Mouse (Mus musculus) kidney, embryonic 14.5 days (tissue): ENCODE measurements around the gene Kcnma1. TPM values are rescaled to one million over a fixed set of nuclear protein-coding genes. Genes with fewer than 3 reads are reported as not detected.

Experiments used
- ATAC-seq: fragments of 200-750 bp; cut with Nextera tagmentation; 2 replicates; pipeline ENCODE4 v1.8.0; 2017; ENCODE audit warnings: moderate number of reproducible peaks, mild to moderate bottlenecking, moderate TSS enrichment, moderate library complexity; ENCODE audit not compliant: low FRiP score, low TSS enrichment
- H3K27ac ChIP-seq: fragments of 300-500 bp; sonication (generic); 2 replicates; pipeline ENCODE4 v1.5.1; 2014; ENCODE audit warnings: low read depth, mild to moderate bottlenecking, low read length, moderate library complexity, mixed read lengths
- H3K27me3 ChIP-seq: fragments of 300-500 bp; sonication (generic); 2 replicates; pipeline ENCODE4 v1.6.1; 2014; ENCODE audit warnings: mild to moderate bottlenecking, low read length; ENCODE audit not compliant: control insufficient read depth, insufficient read depth
- H3K36me3 ChIP-seq: fragments of 300-500 bp; sonication (generic); 2 replicates; pipeline ENCODE4 v1.6.1; 2014; ENCODE audit warnings: low read length, mixed read lengths; ENCODE audit not compliant: control insufficient read depth, insufficient read depth
- H3K4me1 ChIP-seq: fragments of 300-500 bp; sonication (generic); 2 replicates; pipeline ENCODE4 v1.6.1; 2014; ENCODE audit warnings: low read length, mixed read lengths; ENCODE audit not compliant: control insufficient read depth, insufficient read depth
- H3K4me2 ChIP-seq: fragments of 300-500 bp; sonication (generic); replicated peaks from 2 replicates; pipeline ENCODE4 v1.6.1; 2014; ENCODE audit warnings: low read depth, mild to moderate bottlenecking, low read length
- H3K4me3 ChIP-seq: fragments of 300-500 bp; sonication (generic); 2 replicates; pipeline ENCODE4 v1.5.1; 2014; ENCODE audit warnings: mild to moderate bottlenecking, low read length
- H3K9ac ChIP-seq: fragments of 300-500 bp; sonication (generic); 2 replicates; pipeline ENCODE4 v1.6.1; 2014; ENCODE audit warnings: low read depth, mild to moderate bottlenecking, low read length, moderate library complexity
- H3K9me3 ChIP-seq: fragments of 300-500 bp; sonication (generic); 2 replicates; pipeline ENCODE4 v1.6.1; 2016; ENCODE audit warnings: low read length; ENCODE audit not compliant: control insufficient read depth
- WGBS: fragments of 180-500 bp; shearing (Covaris S2); extraction: QIAGEN DNeasy Blood & Tissue Kit; methylation state at CpG from one replicate; pipeline ENCODE4 v1.1.7; 2014; 5-methylcytosine and 5-hydroxymethylcytosine counted together
- polyA plus RNA-seq: library from polyadenylated mRNA; unstranded; fragments of >200 nt; fragmentation: Nextera tagmentation; extraction: Ambion mirVana; gene quantifications from 2 replicates; pipeline ENCODE4 v1.2.1, GENCODE M21; 2014

The Kcnma1 gene
- polyA plus RNA-seq, 1 experiment from 2014 or later = 1.5 TPM

DNA sequence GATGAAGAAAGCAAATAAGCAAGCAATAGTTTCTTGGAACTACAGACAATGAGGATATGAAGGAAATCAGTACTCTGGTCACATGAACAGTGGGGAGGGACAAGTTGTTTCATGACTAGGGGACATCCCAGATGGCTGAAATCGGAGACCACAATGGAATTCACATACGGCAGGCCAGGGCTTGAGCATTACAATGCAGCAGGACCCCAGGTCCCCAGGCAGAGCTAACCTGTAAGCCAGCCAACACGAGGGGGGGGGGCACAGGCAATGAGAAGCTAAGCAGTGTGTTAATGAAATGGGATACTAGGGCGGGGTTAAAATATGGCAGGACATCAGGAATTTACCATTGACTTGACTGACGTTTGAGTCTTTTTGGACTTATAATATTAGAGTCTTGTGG is 324.6 kb downstream of the Kcnma1 start:
- 49% methylated on average over 5 of the region's 5 CpGs for WGBS
- no peak overlapping the region for H3K4me3 ChIP-seq
- H3K27me3 ChIP-seq = no peaks in the 10 kb centered on the region
- no peaks in the 10 kb centered on the region for H3K9me3 ChIP-seq
- no peak overlapping the region for H3K9ac ChIP-seq
- no peak overlapping the region for H3K27ac ChIP-seq
- H3K36me3 ChIP-seq = no peaks in the 10 kb centered on the region
- no peak overlapping the region for H3K4me2 ChIP-seq
- no peak for ATAC-seq
- H3K4me1 ChIP-seq = no peaks in the 10 kb centered on the region

GRCm38 (mm10) chr14:23688513-23688912 is 325.8 kb downstream of the Kcnma1 start:
- WGBS = 36% methylated on average over 3 of the region's 3 CpGs
- no peak overlapping the region for H3K4me3 ChIP-seq
- H3K27me3 ChIP-seq = no peaks in the 10 kb centered on the region
- no peaks in the 10 kb centered on the region for H3K36me3 ChIP-seq
- H3K27ac ChIP-seq = no peak overlapping the region
- no peaks in the 10 kb centered on the region for H3K4me1 ChIP-seq
- no peaks in the 10 kb centered on the region for H3K9me3 ChIP-seq
- no peak overlapping the region for H3K4me2 ChIP-seq
- ATAC-seq = no peak
- no peak overlapping the region for H3K9ac ChIP-seq

GRCm38 (mm10) chr14:23684463-23685066 is 329.7 kb downstream of the Kcnma1 start:
- Histone ChIP-seq H3K4me1 (no peaks in the 10 kb centered on the region), H3K27me3 (no peaks in the 10 kb centered on the region), H3K4me3 (no peak overlapping the region), H3K9ac (no peak overlapping the region), H3K36me3 (no peaks in the 10 kb centered on the region), H3K27ac (no peak overlapping the region), H3K9me3 (no peaks in the 10 kb centered on the region), H3K4me2 (no peak overlapping the region)
- WGBS = 34% methylated on average over 3 of the region's 3 CpGs
- no peak for ATAC-seq

DNA sequence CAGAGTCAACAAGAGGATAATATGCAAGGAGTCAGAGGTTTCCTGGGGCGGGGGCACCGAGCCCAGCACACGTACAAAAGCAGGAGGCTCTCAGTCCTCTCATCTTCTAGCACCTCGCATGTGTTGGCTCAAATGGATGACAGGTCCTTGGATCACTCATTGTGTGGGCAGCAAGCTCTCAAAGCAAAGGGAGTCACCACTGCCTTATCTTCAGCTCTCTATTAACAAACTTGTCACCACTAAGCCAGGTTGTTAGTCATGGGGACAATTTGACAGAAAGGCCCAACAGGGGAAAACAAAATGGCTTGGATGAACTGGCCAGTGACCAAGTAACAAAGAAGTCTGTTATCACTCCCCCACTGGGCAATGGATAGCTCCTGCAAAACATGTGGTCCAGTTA is 331.5 kb downstream of the Kcnma1 start:
- Histone ChIP-seq H3K9me3 (no peaks in the 10 kb centered on the region), H3K27me3 (no peaks in the 10 kb centered on the region), H3K27ac (no peak overlapping the region), H3K9ac (no peak overlapping the region), H3K4me1 (no peaks in the 10 kb centered on the region), H3K4me2 (no peak overlapping the region), H3K4me3 (no peak overlapping the region), H3K36me3 (no peaks in the 10 kb centered on the region)
- WGBS = 76% methylated on average over 4 of the region's 4 CpGs
- ATAC-seq = no peak

- Histone ChIP-seq H3K36me3 (no peaks in the 10 kb centered on the region), H3K27ac (no peak overlapping the region), H3K4me3 (no peak overlapping the region), H3K4me2 (no peak overlapping the region), H3K27me3 (no peaks in the 10 kb centered on the region), H3K4me1 (no peaks in the 10 kb centered on the region), H3K9me3 (no peaks in the 10 kb centered on the region), H3K9ac (no peak overlapping the region)
- ATAC-seq = no peak
- WGBS = 68% methylated on average over 2 of the region's 2 CpGs
Observed at GRCm38 (mm10) chr14:23679378-23679777, 334.9 kb downstream of the Kcnma1 start.

DNA sequence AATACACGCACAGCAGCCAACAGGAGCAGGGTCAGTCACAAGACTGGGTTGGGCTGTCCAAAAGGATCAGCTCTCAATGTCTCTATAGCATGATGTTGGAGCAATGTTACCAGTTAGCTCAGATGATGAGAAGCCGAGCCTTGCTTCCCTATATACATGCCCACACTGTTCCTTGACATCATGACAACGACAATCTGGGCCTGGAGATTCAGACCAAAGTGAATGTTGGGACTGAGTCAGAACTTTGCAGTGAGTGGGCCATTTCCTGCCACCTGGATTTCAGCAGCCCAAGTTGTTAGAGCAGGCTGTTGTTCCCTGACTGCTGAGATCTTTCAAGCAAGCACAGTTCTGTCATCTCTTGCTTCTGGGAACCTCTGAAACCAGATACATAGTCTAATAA is 347.9 kb downstream of the Kcnma1 start:
- Histone ChIP-seq H3K9me3 (peaks cover 4% of the 10 kb centered on the region), H3K4me3 (no peak overlapping the region), H3K4me1 (no peaks in the 10 kb centered on the region), H3K4me2 (no peak overlapping the region), H3K9ac (no peak overlapping the region), H3K36me3 (no peaks in the 10 kb centered on the region), H3K27me3 (no peaks in the 10 kb centered on the region), H3K27ac (no peak overlapping the region)
- 92% methylated on average over 3 of the region's 3 CpGs for WGBS
- no peak for ATAC-seq

GRCm38 (mm10) chr14:23651682-23652081 is 362.6 kb downstream of the Kcnma1 start:
- no peaks in the 10 kb centered on the region for H3K27me3 ChIP-seq
- no peak for ATAC-seq

GRCm38 (mm10) chr14:23650126-23650525 is 364.2 kb downstream of the Kcnma1 start:
- H3K9ac ChIP-seq = no peak overlapping the region
- H3K4me1 ChIP-seq = no peaks in the 10 kb centered on the region
- no peaks in the 10 kb centered on the region for H3K27me3 ChIP-seq
- WGBS = 90% methylated on average over 3 of the region's 3 CpGs
- no peak overlapping the region for H3K27ac ChIP-seq
- no peak overlapping the region for H3K4me3 ChIP-seq
- H3K36me3 ChIP-seq = no peaks in the 10 kb centered on the region
- no peak for ATAC-seq
- H3K4me2 ChIP-seq = no peak overlapping the region
- no peaks in the 10 kb centered on the region for H3K9me3 ChIP-seq

More at GRCm38 (mm10) chr14:23651682-23652081, 362.6 kb downstream of the Kcnma1 start:
- Histone ChIP-seq H3K4me3 (no peak overlapping the region), H3K27ac (no peak overlapping the region), H3K36me3 (no peaks in the 10 kb centered on the region), H3K4me2 (no peak overlapping the region), H3K9me3 (no peaks in the 10 kb centered on the region), H3K9ac (no peak overlapping the region), H3K4me1 (no peaks in the 10 kb centered on the region)
- WGBS = 75% methylated on average over 4 of the region's 4 CpGs

DNA sequence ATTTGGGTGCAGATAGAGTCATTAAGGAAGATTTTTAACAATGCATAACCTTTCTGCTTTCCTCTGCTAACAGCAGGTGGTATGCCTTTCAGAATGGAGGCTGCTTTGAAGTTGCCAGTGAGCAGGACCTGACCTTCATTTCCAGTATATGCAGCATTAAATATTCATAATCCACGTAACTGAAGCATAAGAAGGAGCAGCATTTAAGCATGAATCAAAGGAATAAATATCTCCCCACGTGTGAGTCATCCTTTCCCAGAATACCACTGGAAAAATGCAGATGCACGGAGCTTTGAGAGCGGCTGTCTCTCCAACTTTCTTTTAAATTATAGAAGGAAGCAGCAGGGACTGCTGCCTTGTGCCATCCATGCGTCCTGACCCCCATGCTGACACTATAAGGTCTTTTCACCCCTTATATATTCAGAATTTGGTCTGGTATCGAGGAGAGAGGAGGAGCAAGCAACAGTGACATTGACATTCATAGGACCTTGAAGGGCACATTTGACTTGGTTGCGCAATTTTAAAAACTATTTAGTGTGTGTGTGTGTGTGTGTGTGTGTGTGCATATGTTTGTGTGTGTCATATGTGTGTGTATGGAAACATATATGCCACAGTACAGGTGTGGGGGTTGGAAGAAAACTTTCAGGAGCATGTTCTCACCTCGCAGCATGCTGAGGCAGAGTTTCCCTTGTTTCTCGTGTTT is 368.8 kb downstream of the Kcnma1 start:
- Histone ChIP-seq H3K27me3 (no peaks in the 10 kb centered on the region), H3K27ac (no peak overlapping the region), H3K9ac (no peak overlapping the region), H3K4me3 (no peak overlapping the region), H3K4me1 (no peaks in the 10 kb centered on the region), H3K4me2 (no peak overlapping the region), H3K9me3 (no peaks in the 10 kb centered on the region), H3K36me3 (no peaks in the 10 kb centered on the region)
- 83% methylated on average over 9 of the region's 9 CpGs for WGBS
- no peak for ATAC-seq
